Mouse (Mus musculus): ENCODE measurements around the gene Rtn4. TPM values are rescaled to one million over a fixed set of nuclear protein-coding genes. Genes with fewer than 3 reads are reported as not detected.

Gene Rtn4
- polyA plus RNA-seq, 1 experiment from 2014 or later, result 54.8 TPM

DNA sequence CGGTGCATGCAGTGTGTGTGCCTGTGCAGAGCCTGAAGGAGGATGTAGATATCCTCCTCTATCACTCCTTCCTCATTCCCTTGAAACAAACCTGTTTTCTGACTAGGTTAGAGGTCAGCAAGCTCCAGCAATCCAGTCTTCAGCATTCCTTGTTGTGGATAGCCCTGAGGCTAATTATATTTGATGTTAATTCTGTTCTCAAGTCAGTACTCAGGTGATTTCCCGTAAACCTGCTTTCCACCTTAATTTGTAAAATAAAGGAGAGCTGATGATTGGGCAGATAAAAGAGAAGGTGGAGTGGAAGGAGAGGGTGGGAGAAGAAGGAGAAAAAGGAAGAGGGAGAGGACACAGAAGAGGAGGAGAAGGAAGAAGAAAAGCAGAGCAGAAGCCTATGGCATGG, 8.5 kb upstream of the Rtn4 start:
- no peak overlapping the region for H3K27ac ChIP-seq
- H3K4me2 ChIP-seq, result no peak overlapping the region
- no peaks in the 10 kb centered on the region for H3K4me1 ChIP-seq
- no peaks in the 10 kb centered on the region for H3K36me3 ChIP-seq
- WGBS, result 74% methylated on average over 2 of the region's 2 CpGs
- no peaks in the 10 kb centered on the region for H3K27me3 ChIP-seq
- no peak overlapping the region for H3K4me3 ChIP-seq (replicated peaks)
- H3K9ac ChIP-seq, result no peak overlapping the region
- no peaks in the 10 kb centered on the region for H3K9me3 ChIP-seq (replicated peaks)
- no peak for ATAC-seq (replicated peaks; ENCODE audit: low FRiP score)

DNA sequence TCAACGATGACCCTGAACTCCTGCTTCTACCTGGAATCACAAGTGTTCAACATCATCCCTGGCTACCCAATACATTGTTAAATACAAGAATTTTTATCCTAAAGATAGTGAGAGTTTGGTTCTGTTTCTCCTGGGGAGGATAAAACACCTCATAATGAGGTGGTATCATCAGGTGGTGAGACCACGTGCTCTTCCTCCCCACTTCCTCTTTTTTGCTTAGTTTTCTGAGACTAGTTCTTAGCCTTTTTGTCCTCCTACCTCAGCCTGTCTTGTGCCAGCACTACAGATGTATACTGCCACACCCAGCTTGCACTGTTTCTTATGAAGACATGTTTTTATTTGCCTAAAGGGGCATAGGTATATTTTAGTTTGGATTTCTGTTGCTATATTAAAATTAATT, 6.6 kb upstream of the Rtn4 start:
- no peak overlapping the region for H3K9ac ChIP-seq
- no peak for ATAC-seq (replicated peaks; ENCODE audit: low FRiP score)
- H3K4me1 ChIP-seq, result no peaks in the 10 kb centered on the region
- H3K4me2 ChIP-seq, result no peak overlapping the region
- no peaks in the 10 kb centered on the region for H3K27me3 ChIP-seq
- no peak overlapping the region for H3K4me3 ChIP-seq (replicated peaks)
- no peaks in the 10 kb centered on the region for H3K9me3 ChIP-seq (replicated peaks)
- WGBS, result 91% methylated on average over 2 of the region's 2 CpGs
- no peaks in the 10 kb centered on the region for H3K36me3 ChIP-seq
- H3K27ac ChIP-seq, result no peak overlapping the region

DNA sequence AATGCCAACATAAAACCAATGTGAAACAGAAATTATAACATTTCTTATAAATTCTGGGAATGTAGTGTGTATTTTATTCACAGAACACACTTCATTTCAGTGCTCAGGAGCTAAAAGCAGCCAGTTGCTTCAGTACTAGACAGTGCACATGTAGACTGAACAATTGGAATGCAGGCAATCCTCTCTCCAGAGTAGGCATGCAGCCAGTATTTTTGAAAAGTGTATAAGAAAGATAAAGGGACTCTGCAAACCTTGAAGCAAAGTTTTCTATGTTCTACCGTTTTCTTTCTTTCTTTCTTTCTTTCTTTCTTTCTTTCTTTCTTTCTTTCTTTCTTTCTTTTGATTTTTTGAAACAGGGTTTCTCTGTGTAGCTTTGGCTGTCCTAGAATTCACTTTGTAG, 1.2 kb upstream of the Rtn4 start:
- H3K27ac ChIP-seq, result no peak overlapping the region
- no peak for ATAC-seq (replicated peaks; ENCODE audit: low FRiP score)
- 95% methylated on average over 1 of the region's 1 CpGs for WGBS

DNA sequence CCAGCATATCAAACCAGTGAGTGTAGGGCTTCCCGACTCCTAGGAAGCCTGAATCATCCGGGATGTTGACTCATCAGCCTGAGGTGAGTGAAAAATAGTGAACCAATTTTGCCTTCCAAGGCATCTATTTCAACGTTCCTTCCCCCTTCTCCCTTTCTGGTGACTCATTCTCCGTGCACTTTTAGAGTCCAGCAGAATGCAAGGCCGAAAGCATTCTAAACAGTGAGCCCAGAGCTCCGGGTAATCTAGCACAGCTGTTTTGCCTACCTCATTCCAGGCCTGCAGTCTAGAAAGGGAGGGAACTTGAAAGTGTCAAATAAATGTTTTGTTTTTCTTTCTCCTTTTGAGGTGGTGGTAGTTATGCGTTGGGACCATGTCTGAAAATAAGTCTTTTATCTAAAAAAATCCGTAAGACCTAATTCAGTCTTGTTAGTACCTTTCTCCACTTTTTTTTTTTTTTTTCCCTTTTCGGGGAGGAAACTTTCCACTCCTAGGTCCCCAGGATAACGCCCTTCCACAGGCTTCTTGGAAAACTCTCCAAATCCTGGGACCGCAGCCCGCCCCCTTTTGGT, 550 bp upstream of the Rtn4 start:
- Histone ChIP-seq H3K4me1 (peaks cover 12% of the 10 kb centered on the region), H3K27ac (peak overlapping the region; percentile 82), H3K9ac (no peak overlapping the region), H3K27me3 (no peaks in the 10 kb centered on the region), H3K9me3 (replicated peaks) (no peaks in the 10 kb centered on the region), H3K4me3 (replicated peaks) (peak overlapping the region; percentile 98), H3K4me2 (peak overlapping the region; percentile 47), H3K36me3 (peaks cover 5% of the 10 kb centered on the region; the same call in 1 of the 2 replicates)
- 14% methylated on average over 12 of the region's 12 CpGs for WGBS
- no peak for ATAC-seq (replicated peaks; ENCODE audit: low FRiP score)

More for the DNA sequence above, 1.2 kb upstream of the Rtn4 start:
- Histone ChIP-seq H3K4me2 (no peak overlapping the region), H3K9me3 (replicated peaks) (no peaks in the 10 kb centered on the region), H3K27me3 (no peaks in the 10 kb centered on the region), H3K4me1 (peaks cover 7% of the 10 kb centered on the region), H3K36me3 (no peaks in the 10 kb centered on the region), H3K9ac (no peak overlapping the region), H3K4me3 (replicated peaks) (no peak overlapping the region)

DNA sequence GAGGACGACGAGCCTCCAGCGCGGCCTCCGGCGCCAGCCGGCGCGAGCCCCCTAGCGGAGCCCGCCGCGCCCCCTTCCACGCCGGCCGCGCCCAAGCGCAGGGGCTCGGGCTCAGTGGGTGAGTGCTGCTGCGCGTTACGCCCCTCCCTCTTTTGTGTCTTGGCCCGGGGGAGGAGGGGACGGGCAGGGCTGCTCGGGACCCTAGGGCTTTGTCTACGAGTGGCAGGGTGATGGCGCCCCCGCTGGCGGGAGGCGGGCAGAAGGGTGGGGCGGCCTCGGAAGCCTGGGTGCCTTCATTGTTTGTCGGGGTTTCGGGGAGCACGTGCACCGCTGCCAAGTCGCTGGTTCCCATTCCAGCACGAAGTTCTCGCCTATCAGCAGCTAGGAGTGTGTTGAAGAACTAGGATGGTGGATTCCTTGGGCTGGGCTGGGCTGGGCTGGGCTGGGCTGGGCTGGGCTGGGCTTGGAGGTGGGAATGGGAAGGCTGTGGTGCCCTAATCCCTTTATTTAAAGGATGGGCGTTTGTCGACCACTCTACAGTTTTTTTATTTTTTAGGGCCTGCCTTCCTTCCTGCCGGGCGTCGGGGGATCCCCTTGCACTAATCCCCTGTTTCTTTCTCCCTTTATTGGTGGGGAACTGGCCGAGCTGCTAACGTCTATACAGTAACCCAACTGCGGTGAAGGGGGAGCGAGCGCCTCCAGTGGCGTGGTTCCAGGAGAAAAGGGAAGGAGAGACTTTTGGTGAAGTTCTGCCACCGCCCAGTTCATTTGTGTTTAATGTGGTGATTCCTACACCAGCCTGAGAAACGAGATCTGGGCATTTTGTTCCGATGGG, 1.0 kb downstream of the Rtn4 start:
- H3K36me3 ChIP-seq, result peaks cover 5% of the 10 kb centered on the region; the same call in 1 of the 2 replicates
- H3K9me3 ChIP-seq (replicated peaks), result no peaks in the 10 kb centered on the region
- no peaks in the 10 kb centered on the region for H3K27me3 ChIP-seq
- peak overlapping the region; percentile 95 for H3K9ac ChIP-seq
- peak; percentile 89 for ATAC-seq (replicated peaks; ENCODE audit: low FRiP score)
- under 1% methylated on average over 53 of the region's 53 CpGs for WGBS
- H3K27ac ChIP-seq, result peak overlapping the region; percentile 98
- H3K4me3 ChIP-seq (replicated peaks), result peak overlapping the region; percentile 98
- H3K4me1 ChIP-seq, result peaks cover 12% of the 10 kb centered on the region
- H3K4me2 ChIP-seq, result peak overlapping the region; percentile 62

DNA sequence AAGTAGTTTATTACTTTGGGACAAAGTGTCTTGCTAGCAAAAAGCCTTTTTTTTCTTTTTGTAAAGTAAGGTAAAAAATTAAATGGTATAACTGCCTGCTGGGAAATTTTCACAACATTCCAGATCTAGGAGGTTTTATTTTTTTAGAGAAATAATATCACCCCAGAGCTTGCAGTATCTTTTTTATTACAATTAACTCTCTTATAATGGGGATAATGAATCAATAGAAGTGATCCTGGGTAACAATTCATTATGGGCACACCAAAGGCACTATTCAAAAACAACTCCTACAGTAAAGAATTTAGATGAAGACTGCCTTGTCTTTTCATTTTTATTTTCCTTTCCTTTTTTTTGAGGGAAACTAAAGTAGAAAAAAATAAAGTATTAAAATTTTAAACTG, 2.0 kb downstream of the Rtn4 start:
- H3K9me3 ChIP-seq (replicated peaks), result no peaks in the 10 kb centered on the region
- no peak overlapping the region for H3K9ac ChIP-seq
- H3K36me3 ChIP-seq, result peaks cover 5% of the 10 kb centered on the region; the same call in 1 of the 2 replicates
- H3K4me1 ChIP-seq, result peaks cover 12% of the 10 kb centered on the region
- no peak for ATAC-seq (replicated peaks; ENCODE audit: low FRiP score)
- H3K27me3 ChIP-seq, result no peaks in the 10 kb centered on the region
- no peak overlapping the region for H3K27ac ChIP-seq
- no peak overlapping the region for H3K4me3 ChIP-seq (replicated peaks)
- peak overlapping the region; percentile 62; the same call in 1 of the 2 replicates for H3K4me2 ChIP-seq

DNA sequence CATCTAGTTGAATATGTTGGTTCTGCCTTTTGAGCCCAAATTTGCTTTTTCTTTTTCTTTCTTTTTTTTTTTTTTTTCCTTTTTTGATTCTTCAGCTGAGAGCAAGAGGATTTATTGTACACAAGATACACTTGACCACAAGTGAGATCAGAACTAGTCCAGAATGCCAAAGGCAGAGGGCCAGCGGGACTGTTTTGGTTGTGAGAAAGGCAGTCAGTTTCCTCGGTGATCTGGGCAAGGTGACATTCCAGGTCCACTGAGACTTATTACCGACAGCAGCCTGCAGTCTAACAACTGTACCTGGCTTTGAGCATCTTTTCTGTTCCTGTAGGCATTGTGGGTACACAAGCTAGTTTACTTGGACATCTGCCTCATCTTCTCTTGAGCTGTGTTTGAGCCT, 10.0 kb downstream of the Rtn4 start:
- no peak overlapping the region for H3K9ac ChIP-seq
- H3K4me3 ChIP-seq (replicated peaks), result no peak overlapping the region
- WGBS, result 80% methylated on average over 3 of the region's 3 CpGs
- peaks cover 15% of the 10 kb centered on the region for H3K36me3 ChIP-seq
- ATAC-seq (replicated peaks; ENCODE audit: low FRiP score), result no peak
- H3K4me2 ChIP-seq, result no peak overlapping the region
- H3K27ac ChIP-seq, result no peak overlapping the region
- H3K27me3 ChIP-seq, result no peaks in the 10 kb centered on the region
- H3K4me1 ChIP-seq, result peaks cover 5% of the 10 kb centered on the region; the same call in 1 of the 2 replicates
- no peaks in the 10 kb centered on the region for H3K9me3 ChIP-seq (replicated peaks)

DNA sequence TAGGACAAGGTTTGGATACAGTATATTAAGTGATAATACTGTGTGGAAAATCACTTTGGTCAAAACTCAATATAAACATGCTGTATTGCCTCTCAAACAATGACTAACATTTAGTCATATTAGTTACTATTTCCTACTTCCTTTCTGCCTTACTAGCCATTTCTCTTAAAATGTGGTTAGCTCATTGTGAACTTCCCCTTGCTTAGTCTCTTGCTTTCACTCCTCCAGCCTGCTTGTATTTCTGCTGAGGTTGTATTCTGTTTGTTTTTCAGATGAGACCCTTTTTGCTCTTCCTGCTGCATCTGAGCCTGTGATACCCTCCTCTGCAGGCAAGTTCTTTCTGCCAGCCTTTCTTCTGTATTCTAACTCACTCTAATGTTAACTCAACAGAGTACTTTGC, 12.5 kb downstream of the Rtn4 start:
- Histone ChIP-seq H3K27me3 (no peaks in the 10 kb centered on the region), H3K27ac (no peak overlapping the region), H3K4me1 (peaks cover 5% of the 10 kb centered on the region; the same call in 1 of the 2 replicates), H3K36me3 (peaks cover 26% of the 10 kb centered on the region), H3K9me3 (replicated peaks) (no peaks in the 10 kb centered on the region), H3K4me3 (replicated peaks) (no peak overlapping the region), H3K4me2 (no peak overlapping the region), H3K9ac (no peak overlapping the region)
- no peak for ATAC-seq (replicated peaks; ENCODE audit: low FRiP score)

DNA sequence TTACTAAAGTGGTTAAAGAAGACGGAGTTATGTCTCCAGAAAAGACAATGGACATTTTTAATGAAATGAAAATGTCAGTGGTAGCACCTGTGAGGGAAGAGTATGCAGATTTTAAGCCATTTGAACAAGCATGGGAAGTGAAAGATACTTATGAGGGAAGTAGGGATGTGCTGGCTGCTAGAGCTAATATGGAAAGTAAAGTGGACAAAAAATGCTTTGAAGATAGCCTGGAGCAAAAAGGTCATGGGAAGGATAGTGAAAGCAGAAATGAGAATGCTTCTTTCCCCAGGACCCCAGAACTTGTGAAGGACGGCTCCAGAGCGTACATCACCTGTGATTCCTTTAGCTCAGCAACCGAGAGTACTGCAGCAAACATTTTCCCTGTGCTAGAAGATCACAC, 14.1 kb downstream of the Rtn4 start:
- Histone ChIP-seq H3K9ac (no peak overlapping the region), H3K4me1 (peaks cover 5% of the 10 kb centered on the region; the same call in 1 of the 2 replicates), H3K36me3 (peaks cover 26% of the 10 kb centered on the region), H3K4me3 (replicated peaks) (no peak overlapping the region), H3K4me2 (no peak overlapping the region), H3K9me3 (replicated peaks) (no peaks in the 10 kb centered on the region), H3K27me3 (no peaks in the 10 kb centered on the region), H3K27ac (no peak overlapping the region)
- no peak for ATAC-seq (replicated peaks; ENCODE audit: low FRiP score)
- WGBS, result 89% methylated on average over 4 of the region's 4 CpGs

DNA sequence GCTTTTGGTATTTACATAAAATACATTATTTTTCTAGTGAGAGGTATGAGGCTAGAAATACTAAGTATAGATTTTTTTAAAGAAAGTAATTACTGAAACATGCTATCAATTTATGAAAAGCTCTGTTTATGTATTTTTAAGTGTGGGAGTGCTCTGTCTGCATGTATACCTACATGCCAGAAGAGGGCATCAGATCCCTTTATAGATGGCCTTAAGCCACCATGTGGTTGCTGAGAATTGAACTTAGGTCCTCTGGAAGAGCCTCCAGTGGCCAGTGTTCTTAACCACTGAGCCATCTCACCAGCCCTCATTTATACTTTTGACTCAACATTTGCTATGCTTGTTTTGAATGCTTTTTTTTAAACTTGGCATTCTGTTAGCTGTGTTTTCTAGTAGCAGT, 16.8 kb downstream of the Rtn4 start:
- Histone ChIP-seq H3K4me2 (no peak overlapping the region), H3K36me3 (peaks cover 38% of the 10 kb centered on the region), H3K4me1 (peaks cover 1% of the 10 kb centered on the region; the same call in 1 of the 2 replicates), H3K27ac (no peak overlapping the region), H3K9me3 (replicated peaks) (no peaks in the 10 kb centered on the region), H3K27me3 (no peaks in the 10 kb centered on the region), H3K9ac (no peak overlapping the region), H3K4me3 (replicated peaks) (no peak overlapping the region)
- no peak for ATAC-seq (replicated peaks; ENCODE audit: low FRiP score)

DNA sequence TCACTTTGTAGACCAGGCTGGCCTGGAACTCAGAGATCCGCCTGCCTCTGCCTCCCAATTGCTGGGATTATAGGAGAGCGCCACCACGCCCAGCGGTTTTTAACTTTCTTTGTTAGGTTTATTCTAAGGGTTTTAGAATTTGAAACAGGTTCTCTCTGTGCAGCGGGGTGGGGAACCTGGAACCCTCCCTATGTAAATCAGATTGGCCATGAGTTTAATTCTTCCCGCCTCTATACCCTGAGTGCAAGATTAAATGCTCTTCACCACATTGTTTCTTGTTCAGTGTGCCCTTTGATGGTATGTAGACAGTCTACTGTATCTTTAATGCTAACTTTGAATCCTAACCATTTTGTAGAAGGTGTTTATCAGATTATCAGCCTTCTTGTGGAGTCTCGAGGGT, 21.4 kb downstream of the Rtn4 start:
- peaks cover 9% of the 10 kb centered on the region for H3K4me1 ChIP-seq
- H3K9me3 ChIP-seq (replicated peaks), result no peaks in the 10 kb centered on the region
- H3K27ac ChIP-seq, result no peak overlapping the region
- H3K36me3 ChIP-seq, result peaks cover 12% of the 10 kb centered on the region; the same call in 1 of the 2 replicates
- 90% methylated on average over 7 of the region's 7 CpGs for WGBS
- H3K9ac ChIP-seq, result no peak overlapping the region
- no peak overlapping the region for H3K4me2 ChIP-seq
- no peaks in the 10 kb centered on the region for H3K27me3 ChIP-seq
- no peak for ATAC-seq (replicated peaks; ENCODE audit: low FRiP score)
- no peak overlapping the region for H3K4me3 ChIP-seq (replicated peaks)

DNA sequence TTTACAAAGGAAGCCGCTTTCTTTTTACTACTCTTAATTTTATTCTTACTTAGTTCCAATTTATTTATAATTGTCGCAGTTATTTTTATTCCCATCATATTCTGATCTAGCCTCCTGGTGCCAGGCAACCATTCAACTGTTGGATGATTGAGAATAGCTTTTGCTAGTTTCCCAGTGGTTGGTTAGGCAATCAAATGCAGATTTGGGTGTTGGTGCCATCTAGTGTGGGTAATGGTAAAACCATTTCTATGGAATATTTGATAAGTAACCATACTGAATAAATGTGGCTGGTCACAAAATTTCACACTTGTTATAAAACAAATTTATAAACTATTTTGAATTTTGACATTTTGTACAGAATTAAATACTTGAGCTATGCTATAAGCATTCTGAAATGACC, 22.0 kb downstream of the Rtn4 start:
- WGBS, result 93% methylated on average over 2 of the region's 2 CpGs

More for the DNA sequence above, 22.0 kb downstream of the Rtn4 start:
- Histone ChIP-seq H3K4me2 (no peak overlapping the region), H3K27me3 (no peaks in the 10 kb centered on the region), H3K9me3 (replicated peaks) (no peaks in the 10 kb centered on the region), H3K36me3 (peaks cover 12% of the 10 kb centered on the region; the same call in 1 of the 2 replicates), H3K27ac (no peak overlapping the region), H3K4me3 (replicated peaks) (no peak overlapping the region), H3K4me1 (peaks cover 9% of the 10 kb centered on the region), H3K9ac (no peak overlapping the region)
- ATAC-seq (replicated peaks; ENCODE audit: low FRiP score), result no peak
